Mouse (Mus musculus): ENCODE measurements at regions not wholly inside any gene's neighbourhood (a gene's known extent, or its start where the extent isn't known, plus 50 kb on each side); places are given as distances from the start of the nearest gene placed in this dataset.

DNA sequence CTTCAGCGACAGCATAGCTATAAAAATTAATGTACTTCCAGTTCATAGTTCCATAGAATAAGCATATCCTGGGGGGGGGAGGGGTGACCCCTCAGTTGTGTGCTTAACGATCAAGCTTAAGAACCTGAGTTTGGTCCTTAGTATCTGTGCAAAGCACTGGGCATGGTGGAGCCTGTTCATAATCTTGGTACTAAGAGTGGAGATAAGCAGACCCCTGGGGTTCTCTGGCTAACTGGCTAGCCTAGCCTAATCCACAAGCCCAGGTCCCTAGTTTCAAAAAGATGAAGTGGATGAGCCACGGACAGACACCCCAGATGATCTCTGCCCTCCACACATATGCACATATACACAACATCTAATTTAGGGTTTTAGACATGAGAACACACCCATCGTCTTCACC lies 127.2 kb downstream of the Psmg1 start:
- Histone ChIP-seq H3K9ac (ENCODE audit: low read depth, low read length) (no peak overlapping the region), H3K4me3 (ENCODE audit: low read depth, low read length) (no peak overlapping the region), H3K4me1 (replicated peaks; ENCODE audit: control insufficient read depth, insufficient read depth, low read length) (no peaks in the 10 kb centered on the region), H3K9me3 (ENCODE audit: control insufficient read depth) (no peaks in the 10 kb centered on the region), H3K36me3 (ENCODE audit: control insufficient read depth, insufficient read depth) (no peaks in the 10 kb centered on the region), H3K4me2 (replicated peaks; ENCODE audit: low read depth) (no peak overlapping the region), H3K27ac (ENCODE audit: low read depth, low read length) (no peak overlapping the region), H3K27me3 (replicated peaks; ENCODE audit: control insufficient read depth, insufficient read depth, low read length) (no peaks in the 10 kb centered on the region)
- ATAC-seq, result no peak
- WGBS, result 90% methylated on average over 4 of the region's 4 CpGs
- no peak for TF ChIP-seq CTCF (IDR thresholded peaks at IDR 0.05; ENCODE audit: low read depth)

DNA sequence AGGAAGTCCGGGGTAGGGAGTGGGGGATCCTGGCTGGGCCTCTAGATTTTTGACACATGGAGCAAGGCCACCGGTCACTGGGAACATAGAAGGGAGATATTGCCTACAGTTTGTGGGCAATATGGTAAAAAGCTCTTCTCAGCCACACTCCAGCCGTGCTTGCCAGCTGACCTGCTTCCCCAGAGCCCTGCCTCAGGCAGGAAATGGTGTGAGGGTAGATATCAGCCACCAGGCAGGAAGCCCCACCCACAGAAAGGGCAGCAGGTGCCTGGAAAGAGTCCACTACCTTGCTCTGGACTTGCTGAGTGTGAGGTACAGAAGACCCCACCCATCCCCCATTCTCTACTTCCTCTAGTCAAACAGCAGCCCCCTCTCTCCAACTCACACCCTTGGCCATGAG lies 128.1 kb downstream of the Psmg1 start:
- no peak overlapping the region for H3K4me3 ChIP-seq (ENCODE audit: low read depth, low read length)
- no peak overlapping the region for H3K27ac ChIP-seq (ENCODE audit: low read depth, low read length)
- TF ChIP-seq CTCF (IDR thresholded peaks at IDR 0.05; ENCODE audit: low read depth), result no peak
- no peak for ATAC-seq
- no peaks in the 10 kb centered on the region for H3K36me3 ChIP-seq (ENCODE audit: control insufficient read depth, insufficient read depth)
- no peak overlapping the region for H3K4me2 ChIP-seq (replicated peaks; ENCODE audit: low read depth)
- H3K4me1 ChIP-seq (replicated peaks; ENCODE audit: control insufficient read depth, insufficient read depth, low read length), result no peaks in the 10 kb centered on the region
- H3K9me3 ChIP-seq (ENCODE audit: control insufficient read depth), result no peaks in the 10 kb centered on the region
- 65% methylated on average over 3 of the region's 3 CpGs for WGBS
- H3K9ac ChIP-seq (ENCODE audit: low read depth, low read length), result no peak overlapping the region
- no peaks in the 10 kb centered on the region for H3K27me3 ChIP-seq (replicated peaks; ENCODE audit: control insufficient read depth, insufficient read depth, low read length)

DNA sequence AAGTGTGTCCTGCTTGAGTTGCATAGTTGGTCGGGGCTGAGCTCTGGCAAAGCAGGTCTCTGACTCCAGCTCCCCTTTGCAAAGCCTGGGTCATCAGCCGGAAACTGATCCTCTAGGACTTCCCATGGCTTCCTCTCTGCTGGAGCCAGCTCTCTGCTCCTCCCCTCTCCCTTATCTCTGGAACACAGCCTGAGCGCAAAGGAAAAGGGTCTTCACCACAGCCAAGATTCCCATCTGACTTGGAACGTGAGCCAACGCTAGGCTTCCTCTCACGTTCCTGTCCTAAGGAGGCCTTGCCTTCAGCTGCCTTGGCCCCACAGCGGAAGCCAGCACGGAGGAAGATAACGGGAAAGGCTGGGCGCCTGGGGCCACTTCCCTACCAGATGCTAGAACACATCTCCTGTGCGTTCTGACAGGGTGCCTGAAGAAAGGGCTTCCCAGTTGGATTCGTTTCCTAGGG lies 129.5 kb downstream of the Psmg1 start:
- Histone ChIP-seq H3K9ac (ENCODE audit: low read depth, low read length) (no peak overlapping the region), H3K4me2 (replicated peaks; ENCODE audit: low read depth) (no peak overlapping the region), H3K9me3 (ENCODE audit: control insufficient read depth) (no peaks in the 10 kb centered on the region), H3K27ac (ENCODE audit: low read depth, low read length) (0 out of 2 replicates have a peak overlapping the region, but pooled peaks have one; percentile 2), H3K4me3 (ENCODE audit: low read depth, low read length) (no peak overlapping the region), H3K36me3 (ENCODE audit: control insufficient read depth, insufficient read depth) (no peaks in the 10 kb centered on the region), H3K27me3 (replicated peaks; ENCODE audit: control insufficient read depth, insufficient read depth, low read length) (no peaks in the 10 kb centered on the region), H3K4me1 (replicated peaks; ENCODE audit: control insufficient read depth, insufficient read depth, low read length) (peaks cover under 1% of the 10 kb centered on the region; the same call in 1 of the 2 replicates)
- TF ChIP-seq CTCF (IDR thresholded peaks at IDR 0.05; ENCODE audit: low read depth), result no peak
- 67% methylated on average over 12 of the region's 12 CpGs for WGBS
- ATAC-seq, result no peak

DNA sequence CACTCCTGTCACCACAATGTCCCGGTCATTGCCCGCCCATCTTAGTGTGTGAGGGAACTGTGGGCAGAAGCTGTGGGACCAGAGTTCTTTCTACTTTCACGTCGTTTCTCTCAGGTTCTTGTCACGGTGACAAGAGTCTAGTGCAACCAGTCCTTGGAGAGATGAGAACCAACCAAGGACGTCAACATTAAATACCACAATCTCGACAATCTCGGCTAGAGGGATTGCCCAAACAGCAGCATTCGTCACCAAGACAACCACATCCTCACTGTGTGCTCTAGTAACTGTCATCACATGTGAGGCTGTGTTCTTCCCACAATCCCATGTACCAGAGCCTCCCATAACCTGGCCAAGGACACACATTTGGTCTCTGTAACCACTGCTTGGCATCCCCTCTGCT lies 129.9 kb downstream of the Psmg1 start:
- ATAC-seq, result no peak
- H3K9me3 ChIP-seq (ENCODE audit: control insufficient read depth), result no peaks in the 10 kb centered on the region
- H3K27me3 ChIP-seq (replicated peaks; ENCODE audit: control insufficient read depth, insufficient read depth, low read length), result no peaks in the 10 kb centered on the region
- H3K4me1 ChIP-seq (replicated peaks; ENCODE audit: control insufficient read depth, insufficient read depth, low read length), result peaks cover 5% of the 10 kb centered on the region; the same call in 1 of the 2 replicates
- TF ChIP-seq CTCF (IDR thresholded peaks at IDR 0.05; ENCODE audit: low read depth), result no peak
- no peak overlapping the region; the same call in 1 of the 2 replicates for H3K27ac ChIP-seq (ENCODE audit: low read depth, low read length)
- no peak overlapping the region for H3K4me3 ChIP-seq (ENCODE audit: low read depth, low read length)
- H3K36me3 ChIP-seq (ENCODE audit: control insufficient read depth, insufficient read depth), result no peaks in the 10 kb centered on the region
- whole genome bisulfite sequencing, result 81% methylated on average over 9 of the region's 9 CpGs
- no peak overlapping the region for H3K9ac ChIP-seq (ENCODE audit: low read depth, low read length)
- no peak overlapping the region for H3K4me2 ChIP-seq (replicated peaks; ENCODE audit: low read depth)

DNA sequence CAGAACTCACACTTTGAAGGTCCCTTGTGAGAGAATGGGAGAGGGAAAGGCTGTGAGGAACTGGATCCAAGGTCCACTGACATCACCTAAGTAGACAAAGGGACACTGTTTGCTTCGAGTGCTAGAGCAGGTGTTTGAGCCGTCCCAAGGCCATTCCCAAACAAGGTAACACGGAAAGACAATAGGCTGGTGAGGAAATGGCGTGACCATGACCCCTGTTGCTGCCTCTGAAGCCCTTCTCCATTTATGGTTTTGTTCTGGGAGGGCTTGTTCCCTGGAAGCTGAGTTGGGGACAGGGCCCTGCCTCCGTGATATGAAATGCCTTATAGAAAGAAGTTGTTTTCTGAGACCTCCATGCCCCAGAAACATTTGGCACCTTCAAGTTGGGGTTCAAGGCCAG lies 130.6 kb downstream of the Psmg1 start:
- Histone ChIP-seq H3K4me2 (replicated peaks; ENCODE audit: low read depth) (no peak overlapping the region), H3K4me1 (replicated peaks; ENCODE audit: control insufficient read depth, insufficient read depth, low read length) (peaks cover 12% of the 10 kb centered on the region; the same call in 1 of the 2 replicates), H3K27me3 (replicated peaks; ENCODE audit: control insufficient read depth, insufficient read depth, low read length) (no peaks in the 10 kb centered on the region), H3K9me3 (ENCODE audit: control insufficient read depth) (no peaks in the 10 kb centered on the region), H3K27ac (ENCODE audit: low read depth, low read length) (no peak overlapping the region; the same call in 1 of the 2 replicates), H3K36me3 (ENCODE audit: control insufficient read depth, insufficient read depth) (no peaks in the 10 kb centered on the region), H3K9ac (ENCODE audit: low read depth, low read length) (no peak overlapping the region), H3K4me3 (ENCODE audit: low read depth, low read length) (no peak overlapping the region)
- 38% methylated on average over 5 of the region's 5 CpGs for WGBS
- ATAC-seq, result peak; percentile 60
- no peak for TF ChIP-seq CTCF (IDR thresholded peaks at IDR 0.05; ENCODE audit: low read depth)

DNA sequence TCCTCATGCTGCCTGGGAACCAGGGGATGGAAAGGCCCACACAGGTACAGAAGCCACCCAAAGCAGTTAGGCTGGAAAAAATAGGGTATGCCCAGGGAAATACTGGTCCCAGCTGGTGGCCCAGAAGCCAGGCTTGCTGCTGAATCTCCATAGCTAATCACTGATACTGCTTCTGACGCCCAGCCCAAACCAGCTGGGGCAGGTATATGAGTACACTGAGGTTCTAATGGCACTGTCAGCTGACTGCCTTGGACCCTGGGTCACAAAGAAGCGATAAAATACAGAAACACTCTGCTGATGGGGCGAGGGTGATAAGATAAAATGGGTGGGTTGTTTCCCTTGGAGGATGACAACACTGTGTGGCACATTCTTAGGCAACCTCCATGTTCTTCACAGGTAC lies 133.4 kb downstream of the Psmg1 start:
- no peaks in the 10 kb centered on the region for H3K9me3 ChIP-seq (ENCODE audit: control insufficient read depth)
- H3K9ac ChIP-seq (ENCODE audit: low read depth, low read length), result no peak overlapping the region
- no peaks in the 10 kb centered on the region for H3K36me3 ChIP-seq (ENCODE audit: control insufficient read depth, insufficient read depth)
- H3K27ac ChIP-seq (ENCODE audit: low read depth, low read length), result peak overlapping the region; percentile 76
- TF ChIP-seq CTCF (IDR thresholded peaks at IDR 0.05; ENCODE audit: low read depth), result no peak
- WGBS, result 40% methylated on average over 3 of the region's 3 CpGs
- H3K4me2 ChIP-seq (replicated peaks; ENCODE audit: low read depth), result no peak overlapping the region
- no peak overlapping the region for H3K4me3 ChIP-seq (ENCODE audit: low read depth, low read length)
- peak; percentile 75 for ATAC-seq
- H3K27me3 ChIP-seq (replicated peaks; ENCODE audit: control insufficient read depth, insufficient read depth, low read length), result no peaks in the 10 kb centered on the region
- peaks cover 15% of the 10 kb centered on the region; the same call in 1 of the 2 replicates for H3K4me1 ChIP-seq (replicated peaks; ENCODE audit: control insufficient read depth, insufficient read depth, low read length)

DNA sequence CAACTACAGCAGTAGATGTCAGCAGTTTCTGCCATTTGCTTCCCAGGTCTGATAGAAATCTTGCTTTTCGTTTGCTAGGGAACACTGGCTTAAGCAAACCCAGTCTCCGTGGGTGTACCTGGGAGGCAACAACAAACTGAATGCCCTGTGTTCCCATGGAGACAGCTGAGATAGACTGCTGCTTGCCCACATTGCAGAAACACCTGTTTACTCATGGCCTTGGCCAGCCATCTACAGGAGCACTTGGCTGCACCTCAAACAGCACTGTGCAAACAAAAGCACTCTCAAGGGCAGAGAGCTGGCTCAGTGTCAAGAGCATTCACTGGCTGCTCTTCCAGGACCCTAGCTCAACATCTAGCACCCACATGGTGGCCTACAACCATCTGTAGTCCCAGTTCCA lies 135.5 kb downstream of the Psmg1 start:
- Histone ChIP-seq H3K4me1 (replicated peaks; ENCODE audit: control insufficient read depth, insufficient read depth, low read length) (peaks cover 15% of the 10 kb centered on the region; the same call in 1 of the 2 replicates), H3K4me3 (ENCODE audit: low read depth, low read length) (no peak overlapping the region), H3K27ac (ENCODE audit: low read depth, low read length) (peak overlapping the region; percentile 23; the same call in 1 of the 2 replicates), H3K9ac (ENCODE audit: low read depth, low read length) (no peak overlapping the region), H3K9me3 (ENCODE audit: control insufficient read depth) (no peaks in the 10 kb centered on the region), H3K36me3 (ENCODE audit: control insufficient read depth, insufficient read depth) (no peaks in the 10 kb centered on the region), H3K4me2 (replicated peaks; ENCODE audit: low read depth) (no peak overlapping the region), H3K27me3 (replicated peaks; ENCODE audit: control insufficient read depth, insufficient read depth, low read length) (no peaks in the 10 kb centered on the region)
- 28% methylated on average over 2 of the region's 2 CpGs for WGBS
- peak; percentile 71 for ATAC-seq
- TF ChIP-seq CTCF (IDR thresholded peaks at IDR 0.05; ENCODE audit: low read depth), result 0 out of 2 replicates have a peak, but pooled peaks have one; percentile 4

Measured in intestine, postnatal 0 days (tissue).